Mouse (Mus musculus) limb, embryonic 15.5 days (tissue): ENCODE results near the gene Bmf. TPM values are rescaled to one million over a fixed set of nuclear protein-coding genes. Genes with fewer than 3 reads are reported as not detected.
"Not testable (repeated sequence)": the region's sequence is repeated elsewhere in the genome, so short reads cannot be mapped to it uniquely, and the experiment has no call there.

Experiments
- ATAC-seq: fragments of 200-750 bp; cut with Nextera tagmentation; 2 replicates; pipeline ENCODE4 v1.8.0; 2017; ENCODE audit warnings: low read depth, moderate TSS enrichment; ENCODE audit not compliant: insufficient number of reproducible peaks, low FRiP score, low TSS enrichment
- H3K27ac ChIP-seq: fragments of 300-500 bp; sonication (generic); 2 replicates; pipeline ENCODE4 v1.5.1; 2015; ENCODE audit warnings: moderate library complexity, mild to moderate bottlenecking, inconsistent platforms
- H3K27me3 ChIP-seq: fragments of 300-500 bp; sonication (generic); 2 replicates; pipeline ENCODE4 v1.6.1; 2015; ENCODE audit warnings: inconsistent platforms
- H3K36me3 ChIP-seq: fragments of 300-500 bp; sonication (generic); 2 replicates; pipeline ENCODE4 v1.6.1; 2015; ENCODE audit warnings: inconsistent platforms
- H3K4me1 ChIP-seq: fragments of 300-500 bp; sonication (generic); 2 replicates; pipeline ENCODE4 v1.6.1; 2015; ENCODE audit warnings: inconsistent platforms
- H3K4me2 ChIP-seq: fragments of 300-500 bp; sonication (generic); 2 replicates; pipeline ENCODE4 v1.6.1; 2015; ENCODE audit warnings: mild to moderate bottlenecking, inconsistent platforms
- H3K4me3 ChIP-seq: fragments of 300-500 bp; sonication (generic); 2 replicates; pipeline ENCODE4 v1.5.1; 2015; ENCODE audit warnings: mild to moderate bottlenecking, inconsistent platforms
- H3K9ac ChIP-seq: fragments of 300-500 bp; sonication (generic); 2 replicates; pipeline ENCODE4 v1.6.1; 2015; ENCODE audit warnings: inconsistent platforms
- H3K9me3 ChIP-seq: fragments of 300-500 bp; sonication (generic); 2 replicates; pipeline ENCODE4 v1.6.1; 2016; ENCODE audit warnings: inconsistent platforms
- WGBS: fragments of 180-500 bp; shearing (Covaris S2); methylation state at CpG from one replicate; pipeline ENCODE4 v1.1.7; 2015; 5-methylcytosine and 5-hydroxymethylcytosine counted together
- polyA plus RNA-seq: library from polyadenylated mRNA; unstranded; fragments of >200 nt; fragmentation: Nextera tagmentation; extraction: Ambion mirVana; gene quantifications from 2 replicates; pipeline ENCODE4 v1.2.1, GENCODE M21; 2015

Bmf gene
- polyA plus RNA-seq, 1 experiment from 2014 or later, result 5.9 TPM

DNA sequence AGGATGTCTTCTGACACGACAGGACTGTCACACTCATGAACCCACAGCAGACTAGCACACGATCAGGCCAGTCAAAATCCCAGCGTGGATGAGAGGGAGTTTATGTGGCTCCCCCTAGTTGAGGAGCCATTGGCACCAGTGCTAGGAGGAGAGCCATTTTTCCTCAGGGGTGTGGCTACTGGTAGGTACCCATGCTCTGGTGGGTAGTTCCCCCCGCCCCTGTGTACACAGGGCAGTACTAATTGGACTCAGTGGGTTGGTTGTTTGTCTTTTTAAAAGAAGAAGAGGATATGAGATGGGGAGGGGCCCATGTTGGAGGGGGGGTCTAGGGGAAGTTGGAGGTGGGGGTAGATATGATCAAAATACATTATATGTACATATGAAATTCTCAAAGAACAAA lies 12.5 kb upstream of the Bmf start:
- WGBS, result 85% methylated on average over 4 of the region's 4 CpGs
- Histone ChIP-seq H3K9me3 (no peaks in the 10 kb centered on the region), H3K9ac (no peak overlapping the region), H3K4me2 (no peak overlapping the region), H3K4me3 (no peak overlapping the region), H3K27me3 (no peaks in the 10 kb centered on the region), H3K27ac (no peak overlapping the region), H3K4me1 (no peaks in the 10 kb centered on the region), H3K36me3 (no peaks in the 10 kb centered on the region)
- ATAC-seq, result no peak

DNA sequence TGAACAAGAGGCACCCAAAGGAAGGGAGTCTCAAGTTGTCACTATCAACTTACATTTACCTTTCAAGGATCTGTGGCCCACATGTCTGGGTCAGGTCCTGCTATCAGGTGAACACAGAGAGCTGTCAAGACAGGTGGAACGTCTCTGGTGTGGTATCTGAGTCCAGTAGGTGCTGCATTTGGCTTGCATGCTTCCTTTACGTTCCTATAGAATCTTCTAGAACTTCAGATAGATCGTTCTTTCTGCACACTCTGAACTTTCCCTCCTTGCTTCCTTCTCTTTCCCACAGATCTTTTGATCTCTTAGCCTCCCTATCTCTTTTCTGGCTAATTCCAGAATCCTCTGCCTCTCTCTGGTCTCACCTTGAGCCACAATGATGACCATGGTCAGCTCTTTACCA lies 8.9 kb upstream of the Bmf start:
- Histone ChIP-seq H3K27ac (no peak overlapping the region), H3K36me3 (no peaks in the 10 kb centered on the region), H3K9me3 (no peaks in the 10 kb centered on the region), H3K9ac (no peak overlapping the region), H3K4me2 (no peak overlapping the region), H3K27me3 (no peaks in the 10 kb centered on the region), H3K4me1 (peaks cover 3% of the 10 kb centered on the region; the same call in 1 of the 2 replicates), H3K4me3 (no peak overlapping the region)
- no peak for ATAC-seq
- 90% methylated on average over 3 of the region's 3 CpGs for WGBS

DNA sequence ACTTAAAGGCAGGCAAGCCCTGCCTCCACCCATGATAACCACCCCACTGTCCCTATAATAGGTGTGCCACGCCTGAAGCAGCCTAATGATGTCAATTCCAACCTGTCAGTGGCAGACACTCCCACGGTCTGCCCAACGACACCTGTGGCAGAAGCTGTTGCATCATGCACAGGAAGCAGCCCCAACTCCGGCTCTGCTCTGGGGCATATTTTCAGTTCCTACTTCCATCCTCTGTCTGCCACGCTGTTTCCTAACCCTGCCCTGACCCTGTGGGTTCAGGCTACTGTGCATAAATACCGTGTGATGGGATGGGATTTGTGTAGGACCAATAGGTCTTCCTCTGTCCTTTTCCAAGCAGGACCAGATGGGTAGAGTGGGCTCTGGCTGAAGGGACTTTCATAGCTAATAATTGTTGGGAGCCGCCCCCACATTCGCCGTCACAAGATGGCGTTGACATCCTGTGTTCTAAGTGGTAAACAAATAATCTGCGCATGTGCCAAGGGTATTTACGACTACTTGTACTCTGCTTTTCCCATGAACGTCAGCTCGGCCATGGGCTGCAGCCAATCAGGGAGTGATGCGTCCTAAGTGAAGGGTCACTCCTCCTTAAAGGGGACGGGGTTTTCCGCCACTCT lies 5.0 kb upstream of the Bmf start:
- not testable (repeated sequence) for H3K36me3 ChIP-seq, H3K4me1 ChIP-seq, H3K9ac ChIP-seq, H3K27me3 ChIP-seq, ATAC-seq, H3K9me3 ChIP-seq
- peak overlapping the region; percentile 72; the same call in 1 of the 2 replicates for H3K27ac ChIP-seq
- peak overlapping the region; percentile 36 for H3K4me2 ChIP-seq
- H3K4me3 ChIP-seq, result peak overlapping the region; percentile 34
- WGBS, result 61% methylated on average over 15 of the region's 17 CpGs

DNA sequence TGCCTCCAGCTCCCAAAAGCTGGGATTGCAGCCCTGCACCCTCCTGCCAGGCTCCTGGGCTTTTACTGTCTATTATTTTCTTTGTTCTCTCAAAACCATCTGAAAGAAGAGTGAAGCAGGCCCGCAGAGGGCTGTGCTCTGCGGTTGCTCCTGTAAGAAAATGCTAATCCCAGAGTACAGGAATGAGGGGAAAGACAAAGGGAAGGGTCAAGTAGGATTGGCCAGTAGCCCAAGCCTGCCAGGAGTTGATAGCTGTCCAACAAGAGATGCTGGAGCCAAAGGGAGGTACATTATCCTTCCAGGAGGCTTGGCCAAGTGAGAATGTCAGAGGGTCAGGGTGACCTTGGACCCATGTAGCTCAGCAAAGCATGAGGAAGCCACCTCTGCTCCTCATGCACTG lies 2.1 kb upstream of the Bmf start:
- H3K27ac ChIP-seq, result no peak overlapping the region
- no peaks in the 10 kb centered on the region for H3K36me3 ChIP-seq
- H3K27me3 ChIP-seq, result no peaks in the 10 kb centered on the region
- WGBS, result 68% methylated on average over 2 of the region's 2 CpGs
- H3K4me3 ChIP-seq, result no peak overlapping the region
- ATAC-seq, result no peak
- no peak overlapping the region for H3K9ac ChIP-seq
- H3K9me3 ChIP-seq, result no peaks in the 10 kb centered on the region
- no peak overlapping the region for H3K4me2 ChIP-seq
- H3K4me1 ChIP-seq, result peaks cover 34% of the 10 kb centered on the region

DNA sequence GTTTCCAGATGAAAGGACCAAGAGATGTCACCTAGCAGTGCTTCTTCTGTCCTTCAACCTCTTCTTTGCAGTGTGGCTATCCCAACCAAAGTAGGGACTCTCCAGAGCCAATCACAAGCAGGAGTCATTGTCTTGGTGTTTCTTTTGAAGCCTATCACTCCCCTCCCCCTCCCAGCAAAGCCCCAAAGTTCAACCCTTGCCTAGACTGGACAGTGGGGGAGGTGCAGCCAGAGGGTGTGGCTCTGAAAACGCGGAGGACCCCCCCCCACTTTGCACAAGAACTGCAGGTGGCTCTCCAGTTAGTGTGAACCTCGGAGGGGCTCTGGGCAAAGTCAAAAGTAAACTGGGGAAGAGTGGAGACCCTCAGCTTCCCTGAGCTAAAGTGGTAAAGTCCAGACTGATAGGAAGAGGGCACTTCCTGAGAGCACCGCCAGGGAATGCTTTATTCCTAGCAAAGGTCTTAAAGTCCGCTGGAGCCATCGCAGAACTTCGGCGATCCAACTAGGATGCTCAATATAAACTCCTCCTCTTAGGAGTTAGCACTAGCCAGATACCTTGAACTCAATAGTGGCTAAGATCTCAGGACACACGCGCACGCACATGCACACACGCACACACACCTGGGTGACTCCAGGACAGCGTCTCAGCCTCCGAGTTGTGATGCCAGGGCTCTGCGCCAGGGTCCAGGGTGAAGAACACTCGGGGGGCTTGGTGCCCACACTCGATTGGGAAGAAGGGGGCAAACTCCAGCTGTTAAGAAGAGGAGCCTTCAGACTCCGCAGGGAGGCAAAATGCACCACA lies 866 bp downstream of the Bmf start:
- WGBS, result under 1% methylated on average over 18 of the region's 18 CpGs
- Histone ChIP-seq H3K9ac (peak overlapping the region; percentile 86), H3K4me2 (peak overlapping the region; percentile 70), H3K4me3 (peak overlapping the region; percentile 80), H3K36me3 (no peaks in the 10 kb centered on the region), H3K4me1 (peaks cover 61% of the 10 kb centered on the region), H3K27ac (peak overlapping the region; percentile 79), H3K9me3 (no peaks in the 10 kb centered on the region), H3K27me3 (no peaks in the 10 kb centered on the region)
- no peak for ATAC-seq

DNA sequence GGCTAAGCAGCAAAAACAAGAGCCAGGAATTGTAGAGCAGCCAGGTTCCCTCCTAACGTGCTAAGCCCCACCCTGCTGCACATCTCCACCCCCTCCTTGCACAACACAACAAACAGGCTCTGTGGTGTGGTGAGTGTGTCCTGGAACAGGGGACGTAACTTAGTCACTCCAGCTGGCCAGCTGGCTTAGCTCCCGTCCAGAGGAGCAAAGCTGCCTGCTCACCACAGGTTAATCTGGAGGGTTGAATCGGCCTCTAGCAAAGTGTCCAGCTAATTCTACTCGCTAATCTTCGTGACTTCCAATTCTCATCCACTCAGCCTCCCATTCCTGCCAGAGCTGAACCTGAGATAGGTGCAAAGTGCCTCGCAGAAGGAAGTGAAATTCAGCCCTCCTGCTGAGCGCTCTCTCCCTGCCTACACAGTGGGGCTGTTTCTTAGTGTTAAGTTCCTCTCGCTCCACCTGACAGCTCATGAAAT lies 1.9 kb downstream of the Bmf start:
- no peaks in the 10 kb centered on the region for H3K36me3 ChIP-seq
- no peak for ATAC-seq
- H3K4me2 ChIP-seq, result peak overlapping the region; percentile 70
- WGBS, result 7% methylated on average over 9 of the region's 9 CpGs
- peak overlapping the region; percentile 80 for H3K4me3 ChIP-seq
- H3K27ac ChIP-seq, result peak overlapping the region; percentile 69
- no peaks in the 10 kb centered on the region for H3K9me3 ChIP-seq
- no peak overlapping the region for H3K9ac ChIP-seq
- H3K4me1 ChIP-seq, result peaks cover 71% of the 10 kb centered on the region
- H3K27me3 ChIP-seq, result no peaks in the 10 kb centered on the region

DNA sequence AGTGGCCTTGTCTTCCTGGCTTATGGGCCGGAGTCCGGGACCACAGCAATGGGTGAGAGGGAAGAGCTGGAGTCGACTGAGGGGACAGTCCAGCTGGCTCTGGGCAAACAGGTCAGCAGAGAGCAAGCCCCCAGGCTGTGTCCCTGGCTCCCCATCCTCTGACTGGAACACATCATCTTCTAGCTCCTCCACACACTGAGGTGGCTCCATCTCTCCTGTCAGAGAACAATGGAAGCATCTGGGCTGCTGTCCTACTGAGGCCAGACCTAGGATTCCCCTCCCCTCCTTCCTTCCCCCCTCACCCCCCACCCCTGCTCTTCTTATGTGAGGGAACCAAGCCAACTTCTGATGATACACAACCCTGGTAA lies 2.7 kb downstream of the Bmf start:
- no peaks in the 10 kb centered on the region for H3K9me3 ChIP-seq
- peaks cover 78% of the 10 kb centered on the region for H3K4me1 ChIP-seq
- H3K36me3 ChIP-seq, result no peaks in the 10 kb centered on the region
- no peak overlapping the region for H3K4me3 ChIP-seq
- no peaks in the 10 kb centered on the region for H3K27me3 ChIP-seq
- WGBS, result 60% methylated on average over 3 of the region's 3 CpGs
- peak overlapping the region; percentile 95 for H3K27ac ChIP-seq
- H3K4me2 ChIP-seq, result peak overlapping the region; percentile 70
- no peak overlapping the region for H3K9ac ChIP-seq
- ATAC-seq, result no peak

DNA sequence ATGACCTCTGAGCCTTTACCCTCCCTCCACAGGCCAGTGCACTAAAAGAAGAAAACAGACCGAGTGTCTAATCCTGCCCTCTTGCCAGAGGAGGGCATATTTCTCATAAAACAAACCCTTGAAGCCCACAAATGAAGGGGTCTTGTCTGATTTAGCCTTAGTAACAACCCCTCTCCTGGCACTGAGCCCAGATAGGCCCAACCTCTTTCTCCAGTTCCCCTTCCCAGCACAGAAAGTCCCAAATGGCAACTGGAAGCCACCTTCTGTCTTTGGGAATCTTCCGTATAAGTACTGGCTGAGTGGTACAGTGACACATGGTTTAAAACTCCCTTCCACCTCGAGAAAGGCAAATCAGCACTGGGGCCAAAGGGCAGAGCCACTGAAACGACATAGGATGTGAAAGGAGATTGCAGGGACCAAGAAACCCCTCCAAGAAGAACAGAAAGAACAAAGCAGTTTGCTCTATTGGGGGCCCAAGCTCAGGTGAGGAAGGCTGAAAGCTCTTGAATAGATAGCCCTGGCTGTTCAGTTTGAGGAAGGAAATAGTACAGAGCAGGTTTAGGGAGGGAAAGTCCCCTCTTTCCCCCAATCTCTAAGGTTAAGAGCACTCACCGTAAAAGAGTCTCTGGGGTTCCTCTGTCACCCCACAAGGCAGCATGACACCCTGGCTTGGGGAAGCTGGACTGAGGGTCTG lies 3.2 kb downstream of the Bmf start:
- H3K9ac ChIP-seq, result 0 out of 2 replicates have a peak overlapping the region, but pooled peaks have one; percentile 21
- H3K4me3 ChIP-seq, result peak overlapping the region; percentile 9; the same call in 1 of the 2 replicates
- no peak for ATAC-seq
- WGBS, result 31% methylated on average over 5 of the region's 5 CpGs
- H3K36me3 ChIP-seq, result no peaks in the 10 kb centered on the region
- peaks cover 83% of the 10 kb centered on the region for H3K4me1 ChIP-seq
- H3K27me3 ChIP-seq, result no peaks in the 10 kb centered on the region
- peak overlapping the region; percentile 70 for H3K4me2 ChIP-seq
- H3K9me3 ChIP-seq, result no peaks in the 10 kb centered on the region
- H3K27ac ChIP-seq, result peak overlapping the region; percentile 95

DNA sequence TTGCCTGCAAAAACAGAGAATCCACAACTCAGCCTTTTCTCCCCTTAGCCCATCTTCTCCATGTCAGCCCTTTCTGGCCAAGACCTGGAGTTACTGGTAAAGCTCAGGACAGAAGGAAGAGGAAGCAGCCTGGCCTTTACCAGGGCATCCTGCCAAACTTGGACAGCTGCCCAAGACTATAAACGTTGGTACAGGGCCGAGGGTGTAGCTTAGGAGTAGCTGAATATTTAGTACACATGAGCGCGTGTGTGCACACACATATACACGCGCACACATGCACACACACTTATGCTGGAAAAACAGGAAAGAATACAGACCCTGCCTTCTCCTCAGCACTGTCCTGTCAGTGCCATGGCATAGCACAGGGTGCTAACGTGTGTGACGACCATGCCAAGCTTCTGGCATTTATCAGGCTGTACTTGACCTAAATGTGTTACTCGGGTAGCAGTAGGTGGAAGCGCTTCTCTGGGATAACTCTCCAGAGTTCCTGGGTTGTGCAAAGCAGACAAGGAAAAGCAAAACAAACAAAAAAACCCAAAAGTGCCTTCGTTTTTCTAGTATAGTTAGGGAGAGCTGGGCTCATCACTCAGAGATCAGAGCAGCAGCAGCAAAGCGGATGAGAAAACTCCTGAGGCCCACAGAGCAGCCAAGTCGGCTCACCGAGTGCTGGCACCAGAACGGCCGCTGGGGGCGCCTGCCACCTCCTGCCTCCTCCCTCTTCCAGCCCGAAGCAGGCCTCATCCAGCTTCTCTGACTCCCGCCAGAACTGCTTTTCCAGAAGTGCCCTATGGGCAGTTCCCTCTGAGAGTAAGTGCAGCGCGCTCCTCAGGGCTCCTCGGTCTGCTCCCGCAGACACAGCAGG lies 4.0 kb downstream of the Bmf start:
- Histone ChIP-seq H3K9ac (0 out of 2 replicates have a peak overlapping the region, but pooled peaks have one; percentile 21), H3K4me1 (peaks cover 91% of the 10 kb centered on the region), H3K36me3 (no peaks in the 10 kb centered on the region), H3K4me3 (peak overlapping the region; percentile 9; the same call in 1 of the 2 replicates), H3K27me3 (no peaks in the 10 kb centered on the region), H3K27ac (peak overlapping the region; percentile 95), H3K9me3 (no peaks in the 10 kb centered on the region), H3K4me2 (peak overlapping the region; percentile 70)
- no peak for ATAC-seq
- WGBS, result 13% methylated on average over 23 of the region's 23 CpGs

DNA sequence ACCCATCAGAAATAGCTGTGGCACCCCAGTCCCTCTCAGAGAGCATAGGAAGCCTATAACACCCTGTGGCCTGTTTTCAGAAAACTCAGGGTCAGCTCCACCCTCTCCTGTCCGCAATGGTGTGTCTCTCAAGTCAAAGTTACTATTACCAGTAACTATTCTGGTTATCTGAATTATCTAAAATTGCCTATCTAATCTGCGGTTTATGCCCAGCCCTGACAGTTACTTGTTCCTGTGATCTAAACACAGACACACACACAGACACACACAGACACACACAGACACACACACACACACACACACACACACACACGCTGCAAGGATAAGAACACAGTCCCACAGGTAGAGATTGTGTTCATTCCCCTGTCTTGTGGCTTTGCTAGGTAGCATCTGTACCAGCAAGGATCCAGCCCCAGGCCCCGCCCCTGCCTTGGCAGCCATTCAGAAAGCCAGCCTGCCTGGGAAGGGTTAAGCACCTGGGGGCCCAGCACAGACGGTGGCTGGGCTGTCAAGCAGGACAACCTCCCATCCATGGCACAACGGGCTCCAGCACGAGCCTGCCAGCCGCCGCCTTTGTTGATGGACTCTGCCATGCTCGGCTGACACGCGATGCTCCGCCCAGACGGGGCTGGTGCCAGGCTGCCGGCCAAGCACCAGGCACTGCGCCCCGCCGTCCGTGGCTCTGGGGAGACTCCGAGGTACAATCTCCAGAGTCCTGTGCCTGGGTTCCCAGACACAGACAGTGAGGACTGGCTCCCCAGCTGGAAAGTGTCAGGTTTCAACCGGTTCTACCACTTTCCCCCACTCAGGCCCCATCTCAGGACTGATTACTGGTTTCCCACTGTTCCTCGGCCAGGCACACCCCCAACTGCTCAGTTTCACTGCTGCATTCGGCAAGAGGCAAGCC lies 5.3 kb downstream of the Bmf start:
- Histone ChIP-seq H3K4me1 (peaks cover 95% of the 10 kb centered on the region), H3K36me3 (no peaks in the 10 kb centered on the region), H3K9ac (peak overlapping the region; percentile 2; the same call in 1 of the 2 replicates), H3K27ac (peak overlapping the region; percentile 95), H3K27me3 (no peaks in the 10 kb centered on the region), H3K4me3 (peak overlapping the region; percentile 39), H3K9me3 (no peaks in the 10 kb centered on the region), H3K4me2 (peak overlapping the region; percentile 70)
- peak; percentile 80 for ATAC-seq
- WGBS, result 6% methylated on average over 23 of the region's 23 CpGs
